ENCODE assay signal across 15 mouse cellular contexts in the genomic region with DNA sequence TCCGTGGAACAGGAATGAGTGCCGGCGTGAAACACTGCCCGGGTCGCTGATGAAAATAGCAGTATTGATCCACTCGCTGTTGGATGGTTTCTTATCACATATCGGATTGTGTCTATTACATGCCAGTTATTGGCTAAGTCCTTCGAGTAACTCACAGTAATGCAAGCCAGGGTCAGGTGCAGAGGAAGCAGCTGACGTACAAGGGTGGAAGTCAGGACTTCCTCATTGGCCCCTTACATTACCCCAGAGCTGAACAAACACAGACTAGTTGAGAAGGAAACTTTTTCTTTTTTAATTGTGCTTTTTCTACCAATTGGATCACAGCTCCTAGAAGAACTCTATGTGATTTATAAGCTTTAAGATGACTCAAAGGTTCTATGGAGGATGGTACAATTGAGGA.
"Had no signal": no experiment of that assay in that cellular context is flagged by ENCODE, and none has a peak within 500 bp of the region (broad histone marks: within the 10 kb centered on the region; RNA-seq: fewer than 3 reads in every experiment).

No protein-coding gene starts in this region.

- H3K4me1 ChIP-seq: megakaryocyte, embryonic 14.5 days; midbrain, embryonic 15.5 days had no signal

- ATAC-seq: intestine, postnatal 0 days; lung, postnatal 0 days; midbrain, embryonic 15.5 days had no signal

- DNase-seq: kidney, adult 8-10 months; kidney, postnatal 10 days; liver; lung, adult 2 months; lung, postnatal 36 days; thymus, postnatal 4 days had no signal

- H3K9me3 ChIP-seq: limb, embryonic 12.5 days; megakaryocyte, embryonic 14.5 days; midbrain, embryonic 15.5 days; neural tube, embryonic 13.5 days had no signal

- H3K4me2 ChIP-seq: limb, embryonic 12.5 days; midbrain, embryonic 11.5 days; midbrain, embryonic 15.5 days; neural tube, embryonic 13.5 days had no signal

- H3K9ac ChIP-seq: limb, embryonic 12.5 days; liver, embryonic 14.5 days; midbrain, embryonic 15.5 days; neural tube, embryonic 13.5 days had no signal

- H3K27ac ChIP-seq: layer of hippocampus, adult 2 months; limb, embryonic 12.5 days; liver, embryonic 14.5 days; midbrain, embryonic 15.5 days; neural tube, embryonic 13.5 days had no signal

- H3K4me3 ChIP-seq: layer of hippocampus, adult 2 months; limb, embryonic 12.5 days; megakaryocyte, embryonic 14.5 days; midbrain, embryonic 15.5 days; neural tube, embryonic 13.5 days had no signal

- H3K36me3 ChIP-seq: limb, embryonic 12.5 days; midbrain, embryonic 15.5 days; neural tube, embryonic 13.5 days had no signal
